Mouse (Mus musculus) lung, adult 10 weeks (tissue): Measurements from ENCODE around the gene Olfr153. TPM values are rescaled to one million over a fixed set of nuclear protein-coding genes. Genes with fewer than 3 reads are reported as not detected.

Source experiments
- polyA plus RNA-seq: library from polyadenylated mRNA; stranded (reverse); fragments of 350-450 nt; fragmentation: Illumina TruSeq; extraction: RNeasy Lipid Tissue Mini Kit (QIAGEN cat#74804); gene quantifications from one replicate; pipeline ENCODE4 v1.2.3, GENCODE M21; 2014; ENCODE audit warnings: low read depth, low replicate concordance; ENCODE audit not compliant: insufficient read depth

Olfr153 gene
- polyA plus RNA-seq = not detected

DNA sequence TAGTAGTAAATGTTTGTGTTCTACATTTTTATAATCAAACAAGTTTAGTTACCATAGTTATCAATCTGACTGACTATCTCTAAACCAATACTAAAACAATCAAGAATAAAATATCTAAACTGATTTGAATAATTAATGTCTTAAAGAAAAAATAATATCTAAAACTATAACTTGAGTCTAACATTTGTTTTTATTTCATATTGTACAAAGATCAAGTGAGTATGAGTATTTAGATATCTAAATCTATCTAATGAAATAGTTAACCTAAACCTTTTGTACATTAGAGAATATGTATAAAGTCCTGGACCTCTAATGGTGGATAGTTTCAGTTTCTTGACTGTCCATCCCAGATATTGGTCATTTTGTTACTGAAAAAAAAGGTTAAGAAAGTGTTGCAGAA is at the start of gene Olfr153:
Olfr153 (plus strand) TSS at position 301 of the 400 bp plus-strand sequence.

DNA sequence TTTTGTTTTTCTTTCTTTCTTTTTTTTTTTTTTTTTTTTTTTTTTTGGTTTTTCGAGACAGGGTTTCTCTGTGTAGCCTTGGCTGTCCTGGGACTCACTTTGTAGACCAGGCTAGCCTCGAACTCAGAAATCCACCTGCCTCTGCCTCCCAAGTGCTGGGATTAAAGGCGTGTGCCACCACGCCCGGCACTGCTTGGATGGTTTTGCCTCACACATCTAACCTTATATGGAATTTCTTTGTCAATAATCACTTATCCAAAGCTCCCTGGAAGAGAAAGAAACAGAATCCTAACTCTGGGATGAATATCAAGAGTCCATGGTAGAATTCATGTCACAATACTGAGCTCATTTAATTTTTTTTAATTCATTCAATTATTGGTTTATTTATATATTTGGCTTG is 34.6 kb upstream of the Olfr153 start, which contains the start of gene Pramel7:
Pramel7 (minus strand) TSS at position 101 of the 400 bp plus-strand sequence.

DNA sequence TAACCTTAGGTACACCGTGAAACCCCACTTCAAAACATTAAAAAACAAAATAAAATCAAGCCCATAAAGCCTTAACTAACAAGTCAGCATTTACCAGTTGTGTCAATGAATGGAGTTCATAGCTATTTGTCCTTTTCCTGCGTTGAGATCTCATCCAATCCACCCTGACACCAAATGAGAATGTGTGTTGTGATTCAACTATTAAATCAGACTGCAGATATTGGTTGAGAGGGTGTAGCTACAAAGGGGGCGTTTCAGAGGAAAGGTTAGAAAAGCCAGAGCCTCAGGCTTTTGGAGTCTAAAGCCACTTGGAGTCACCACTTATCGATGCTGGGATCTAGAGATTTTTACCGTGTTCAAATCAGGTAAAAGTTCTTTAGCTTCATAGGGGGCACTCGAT is 25.3 kb upstream of the Olfr153 start, which contains the start of gene Pramel6:
Pramel6 (plus strand) TSS at position 301 of the 400 bp plus-strand sequence.

DNA sequence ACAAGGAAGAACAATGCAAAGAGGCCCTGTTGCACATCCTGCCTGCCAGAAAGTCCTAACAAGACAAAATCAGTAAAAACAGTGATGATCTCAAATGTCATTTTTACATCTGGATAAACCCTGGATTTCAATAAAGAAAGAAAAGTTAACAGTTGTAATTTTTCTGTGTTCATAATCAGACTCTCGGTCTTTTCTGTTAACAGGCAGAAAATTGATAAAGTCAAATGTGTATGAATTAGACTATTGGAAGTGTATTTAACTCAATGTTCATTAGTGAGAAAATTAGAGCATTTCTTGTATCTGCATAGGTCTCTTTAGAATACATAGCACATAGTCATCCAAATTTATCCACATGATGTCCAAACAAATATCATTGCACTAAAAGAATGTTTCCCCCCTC is 13.8 kb downstream of the Olfr153 start, which contains the start of gene Olfr1128:
Olfr1128 (minus strand) TSS at position 101 of the 400 bp plus-strand sequence.

GRCm38 (mm10) chr2:87573602-87574001 is 42.0 kb downstream of the Olfr153 start, which contains the start of gene Olfr1129:
Gene Olfr1129, plus strand, starts transcription at chr2:87573902.

Other genes starting within 250 kb of the Olfr153 start
- gene Olfr1118, start 224.2 kb upstream of the Olfr153 start, polyA plus RNA-seq = not detected
- not detected for gene Olfr1120, start 177.0 kb upstream of the Olfr153 start, polyA plus RNA-seq
- gene Olfr1121, start 161.9 kb upstream of the Olfr153 start, polyA plus RNA-seq = not detected
- not detected for gene Olfr1122, start 145.9 kb upstream of the Olfr153 start, polyA plus RNA-seq
- not detected for gene Olfr1123, start 115.2 kb upstream of the Olfr153 start, polyA plus RNA-seq
- gene Olfr1124, start 101.5 kb upstream of the Olfr153 start, polyA plus RNA-seq = not detected
- not detected for gene Olfr1126, start 77.8 kb upstream of the Olfr153 start, polyA plus RNA-seq
- gene Pramel7, start 34.7 kb upstream of the Olfr153 start, polyA plus RNA-seq = not detected
- gene Pramel6, start 25.2 kb upstream of the Olfr153 start, polyA plus RNA-seq = not detected
- not detected for gene Olfr1128, start 13.7 kb downstream of the Olfr153 start, polyA plus RNA-seq
- not detected for gene Olfr1129, start 42.1 kb downstream of the Olfr153 start, polyA plus RNA-seq
- gene Olfr1130, start 74.4 kb downstream of the Olfr153 start, polyA plus RNA-seq = not detected
- not detected for gene Olfr1131, start 95.3 kb downstream of the Olfr153 start, polyA plus RNA-seq
- not detected for gene Olfr1132, start 105.7 kb downstream of the Olfr153 start, polyA plus RNA-seq
- not detected for gene Olfr1133, start 115.6 kb downstream of the Olfr153 start, polyA plus RNA-seq
- not detected for gene Olfr1134, start 126.7 kb downstream of the Olfr153 start, polyA plus RNA-seq
- not detected for gene Olfr1135, start 141.9 kb downstream of the Olfr153 start, polyA plus RNA-seq
- not detected for gene Olfr1136, start 162.2 kb downstream of the Olfr153 start, polyA plus RNA-seq
- not detected for gene Olfr1137, start 181.4 kb downstream of the Olfr153 start, polyA plus RNA-seq
- gene Olfr1138, start 208.2 kb downstream of the Olfr153 start, polyA plus RNA-seq = not detected
- not detected for gene Olfr1140, start 212.0 kb downstream of the Olfr153 start, polyA plus RNA-seq
- gene Olfr1141, start 222.2 kb downstream of the Olfr153 start, polyA plus RNA-seq = not detected
- gene Olfr152, start 247.7 kb downstream of the Olfr153 start, polyA plus RNA-seq = not detected